Mouse (Mus musculus): Measurements from ENCODE around the gene Lekr1.

- TF ChIP-seq POLR2A (IDR thresholded peaks at IDR 0.05; ENCODE audit: insufficient read depth, low read depth, low read length), result no peak
- TF ChIP-seq CTCF (IDR thresholded peaks at IDR 0.05; ENCODE audit: insufficient read depth, low read depth, low read length), result no peak
Measured at GRCm38 (mm10) chr3:65844302-65844701, 178.3 kb downstream of the Lekr1 start.

Measured in olfactory bulb, adult 2 months (tissue).